Mouse (Mus musculus) G1E (cell line): Measurements from ENCODE around the gene Galnt17.

Source experiments
- CTCF ChIP-seq: IDR thresholded peaks from 2 replicates; pipeline ENCODE4 v1.5.1; 2012; ENCODE audit warnings: low read depth, low read length, inconsistent platforms, mixed read lengths
- GATA1 ChIP-seq: IDR thresholded peaks from 2 replicates; pipeline ENCODE4 v1.6.1; 2012; ENCODE audit warnings: borderline replicate concordance, low read length, inconsistent platforms, mixed read lengths

DNA sequence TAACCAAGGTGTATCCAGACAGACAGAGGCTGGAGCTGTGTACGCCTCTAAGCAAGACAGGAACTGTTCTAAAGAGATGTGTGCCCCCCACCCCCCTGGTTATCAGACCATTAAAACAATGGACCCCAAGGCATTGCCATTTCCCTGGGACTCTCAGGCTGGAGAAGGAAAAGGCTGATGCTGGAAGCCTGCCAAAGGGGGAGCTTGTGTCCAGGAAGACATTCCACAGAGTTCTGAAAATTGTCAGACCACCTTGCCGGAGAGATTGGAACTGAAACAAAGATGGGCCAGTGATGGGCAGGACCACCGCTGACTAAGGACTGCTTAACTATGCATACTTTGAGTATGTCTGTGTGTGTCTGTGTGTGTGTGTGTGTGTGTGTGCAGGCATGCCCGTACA, 458.7 kb downstream of the Galnt17 start:
- TF ChIP-seq GATA1 (no peak), CTCF (no peak)
